Mouse (Mus musculus) kidney, postnatal 10 days (tissue): ENCODE results near the gene Il10ra.
A peak's percentile ranks its signal among the peaks of the same experiment; 100 is the strongest.

ENCODE experiments used
- DNase-seq: peaks from one replicate; pipeline ENCODE4 v3.0.0; 2021; ENCODE audit warnings: mixed read lengths

Il10ra gene

GRCm38 (mm10) chr9:45255967-45256366 is 13.0 kb downstream of the Il10ra start:
- no peak for DNase-seq

- DNase-seq, result no peak
These were observed 13.5 kb downstream of the Il10ra start for GRCm38 (mm10) chr9:45255431-45255830.

DNA sequence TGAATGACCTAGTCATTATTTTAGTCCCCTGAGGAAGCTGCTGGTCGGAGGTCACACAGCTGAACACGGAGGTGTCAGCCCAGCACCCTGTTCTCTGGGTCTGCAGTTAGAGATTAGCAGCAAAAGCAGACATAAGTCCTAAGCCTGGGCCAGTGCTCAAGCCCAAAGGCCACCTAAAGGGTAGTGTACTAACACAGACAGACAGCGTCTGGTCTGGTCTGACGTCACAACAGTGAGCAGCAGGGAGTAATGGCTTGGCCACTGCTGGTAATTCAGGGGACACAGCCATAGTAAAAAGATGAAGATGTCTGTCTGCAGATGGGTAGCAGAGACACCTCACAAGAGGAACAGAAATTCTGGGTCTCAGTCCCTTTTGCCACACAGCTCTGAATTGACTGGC is 14.3 kb downstream of the Il10ra start:
- no peak for DNase-seq

- peak; percentile 27 for DNase-seq
These were observed 14.9 kb downstream of the Il10ra start for GRCm38 (mm10) chr9:45254021-45254420.

GRCm38 (mm10) chr9:45252395-45252794 is 16.6 kb downstream of the Il10ra start:
- no peak for DNase-seq

- no peak for DNase-seq
These were observed 17.0 kb downstream of the Il10ra start for GRCm38 (mm10) chr9:45251990-45252389.

- no peak for DNase-seq
These were observed 17.7 kb downstream of the Il10ra start for GRCm38 (mm10) chr9:45251281-45251680.

GRCm38 (mm10) chr9:45250306-45250705 is 18.6 kb downstream of the Il10ra start:
- DNase-seq, result no peak

- no peak for DNase-seq
These were observed 21.4 kb downstream of the Il10ra start for GRCm38 (mm10) chr9:45247536-45247935.

DNA sequence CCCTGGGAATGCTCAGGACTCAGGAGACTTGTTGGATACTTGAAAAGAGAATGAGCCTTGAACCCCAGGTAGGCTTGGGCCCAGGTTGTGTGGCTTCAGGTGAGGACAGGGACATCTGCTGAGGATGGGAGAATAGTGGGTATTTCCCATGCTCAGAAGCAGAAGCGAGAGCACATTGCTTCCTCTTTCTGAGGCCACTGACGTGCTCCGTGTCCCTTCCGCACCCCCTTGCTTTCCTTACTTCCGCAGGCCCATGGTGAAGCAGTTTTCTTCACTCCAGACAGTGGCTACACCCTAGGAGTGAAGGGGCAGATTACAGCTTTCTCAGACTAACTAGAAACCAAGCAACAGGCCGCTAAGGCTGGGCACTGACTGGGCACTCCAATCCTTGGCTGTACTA is 22.9 kb downstream of the Il10ra start:
- DNase-seq, result no peak

DNA sequence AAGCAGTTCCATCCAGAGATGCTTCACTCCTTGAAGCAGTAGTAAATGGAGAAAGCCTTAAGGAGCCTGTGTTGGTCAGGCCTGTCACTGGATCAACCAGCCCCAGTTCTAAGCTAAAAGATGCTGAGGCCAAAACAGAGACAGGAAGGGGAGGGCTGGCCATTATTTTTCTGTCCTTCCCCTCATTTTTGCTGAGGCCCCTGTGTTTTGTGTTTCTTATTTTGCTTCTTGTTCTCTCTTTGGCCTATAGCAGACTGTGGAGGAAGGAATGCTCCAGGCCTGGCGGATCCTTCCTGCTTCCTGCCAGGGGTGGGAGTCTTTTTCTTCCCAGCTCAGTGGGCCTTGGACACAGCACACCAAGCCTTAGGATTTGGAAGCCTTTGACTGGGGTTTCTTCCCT is 23.5 kb downstream of the Il10ra start:
- DNase-seq, result no peak

- no peak for DNase-seq
These were observed 27.6 kb downstream of the Il10ra start for GRCm38 (mm10) chr9:45241397-45241796.

- DNase-seq, result no peak
These were observed 32.2 kb downstream of the Il10ra start for GRCm38 (mm10) chr9:45236744-45237143.

- no peak for DNase-seq
These were observed 33.2 kb downstream of the Il10ra start for GRCm38 (mm10) chr9:45235668-45236227.

GRCm38 (mm10) chr9:45229359-45229758 is 39.6 kb downstream of the Il10ra start:
- DNase-seq, result no peak

- peak; percentile 95 for DNase-seq
These were observed 47.4 kb downstream of the Il10ra start for GRCm38 (mm10) chr9:45221567-45221966.

DNA sequence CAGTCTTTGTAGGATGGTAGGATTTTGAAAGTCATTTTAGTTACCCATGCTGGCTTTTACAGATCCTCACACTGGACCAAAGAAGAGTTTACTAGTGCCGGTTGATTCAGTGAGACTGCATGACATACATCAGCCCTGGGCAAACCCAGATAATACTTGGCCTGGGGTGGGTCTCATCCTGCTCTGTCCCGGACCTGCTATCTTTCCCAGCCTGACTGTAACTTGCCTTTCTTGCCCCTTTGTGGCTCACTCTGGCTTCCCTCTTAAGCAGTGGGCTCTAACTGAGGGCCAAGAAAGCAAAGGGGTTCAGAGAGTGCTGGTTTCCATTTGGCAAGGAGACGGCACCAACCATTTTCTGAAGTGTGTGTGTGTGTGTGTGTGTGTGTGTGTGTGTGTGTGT is 49.3 kb downstream of the Il10ra start:
- DNase-seq, result no peak

- DNase-seq, result no peak
These were observed 53.3 kb downstream of the Il10ra start for GRCm38 (mm10) chr9:45215526-45216179.

DNA sequence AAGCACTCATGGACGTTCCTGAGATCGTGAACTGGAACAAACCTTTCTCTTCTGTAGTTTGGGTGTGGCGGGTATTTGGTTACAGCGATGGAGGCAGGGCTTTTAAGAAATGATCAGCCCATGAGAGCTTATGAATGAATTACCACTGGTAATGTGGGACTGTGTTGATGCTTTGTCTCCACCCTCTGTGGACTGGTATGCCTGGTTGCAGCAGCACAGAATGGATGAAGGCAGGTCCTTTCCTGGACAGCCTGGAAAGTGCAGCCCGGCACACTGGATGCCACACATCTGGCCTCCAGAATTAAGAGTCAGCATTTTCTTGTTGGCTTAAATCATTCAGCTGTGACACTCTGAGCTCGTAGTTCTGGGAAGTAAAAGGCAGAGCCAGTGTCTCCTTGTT is 56.9 kb downstream of the Il10ra start:
- no peak for DNase-seq

DNA sequence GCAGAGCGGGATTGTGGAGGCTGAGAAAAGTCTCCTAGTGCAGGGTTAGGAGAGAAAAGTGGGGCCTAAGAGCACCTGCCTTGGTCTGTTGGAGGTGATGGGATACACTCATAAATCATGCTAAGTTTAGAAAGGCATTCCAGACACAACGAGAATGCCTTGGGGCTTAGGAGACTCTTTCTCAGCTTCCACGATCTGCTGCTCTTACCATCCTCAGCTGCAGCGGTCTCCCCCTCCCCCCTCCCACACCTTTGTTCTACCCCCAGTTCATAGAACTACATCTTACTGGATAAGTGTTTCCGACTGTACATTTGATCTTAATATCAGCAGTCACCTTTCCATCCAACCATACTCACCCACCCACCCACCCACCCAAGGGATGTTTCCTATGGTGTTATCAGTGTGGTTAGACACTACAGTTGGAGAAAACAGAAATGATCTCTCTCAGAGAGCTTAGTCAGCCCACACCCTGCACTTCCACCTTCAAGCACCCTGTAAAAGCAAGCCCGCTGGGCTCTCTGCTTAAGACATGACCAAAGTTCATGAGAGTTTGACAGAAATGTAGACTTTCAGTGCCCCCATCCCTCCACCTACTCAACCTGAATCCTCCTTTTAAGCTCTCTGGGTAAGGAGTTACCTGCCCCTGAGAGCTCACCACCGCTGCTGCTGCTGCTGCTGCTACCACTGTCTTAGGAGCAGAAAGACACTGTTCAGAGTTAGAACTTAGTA is 61.8 kb downstream of the Il10ra start:
- DNase-seq, result no peak

GRCm38 (mm10) chr9:45206121-45206520 is 62.8 kb downstream of the Il10ra start:
- DNase-seq, result no peak

DNA sequence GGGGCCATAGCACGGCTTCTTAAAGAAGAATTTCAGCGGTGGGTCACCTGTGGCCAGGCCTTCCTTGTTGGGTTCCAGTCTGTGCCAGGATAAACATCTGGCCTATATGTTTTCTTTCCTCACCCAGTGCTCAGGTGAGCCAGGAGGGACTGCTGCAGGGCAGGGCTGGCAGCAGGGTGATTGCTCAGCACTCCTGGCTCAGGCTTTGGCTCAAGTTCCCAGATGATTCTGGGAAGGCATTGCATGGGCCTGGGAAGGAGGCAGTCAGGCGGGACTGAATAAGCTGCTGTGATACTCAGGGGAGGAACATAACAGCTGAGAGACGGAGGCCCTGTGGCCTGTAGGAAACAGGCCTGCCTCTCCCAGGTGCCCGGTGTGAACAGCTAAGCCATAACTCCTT is 63.8 kb downstream of the Il10ra start:
- peak; percentile 41 for DNase-seq
